Mouse (Mus musculus) neutrophil, adult 83 days (primary cell): ENCODE results near the gene Jam3. TPM values are rescaled to one million over a fixed set of nuclear protein-coding genes. Genes with fewer than 3 reads are reported as not detected.

Source experiments
- total RNA-seq, 2 experiments: library from RNA; stranded (reverse); gene quantifications; one replicate each; pipeline ENCODE4 v1.2.4; 2023

The Jam3 gene
- under 1 TPM in 1 of 2 experiments, not detected in 1; 0.26 TPM for total RNA-seq

GRCm38 (mm10) chr9:27154763-27155530, at the start of gene Jam3:
TSS of gene Jam3 (minus strand) at chr9:27155421.

Other genes starting within 250 kb of the Jam3 start
- not detected for gene Gm1110, start 232.3 kb downstream of the Jam3 start, total RNA-seq
- 10 to 100 TPM; 30.2 to 30.9 TPM for gene Acad8, start 155.9 kb downstream of the Jam3 start, total RNA-seq
- 10 to 100 TPM; 12.2 to 13.1 TPM for gene Thyn1, start 155.7 kb downstream of the Jam3 start, total RNA-seq
- gene Vps26b, start 125.4 kb downstream of the Jam3 start, total RNA-seq, result 10 to 100 TPM; 53.5 to 57.1 TPM
- 10 to 100 TPM; 42.8 to 47.3 TPM for gene Ncapd3, start 125.2 kb downstream of the Jam3 start, total RNA-seq
- gene Igsf9b, start 143.8 kb upstream of the Jam3 start, total RNA-seq, result not detected
- gene Spata19, start 241.4 kb upstream of the Jam3 start, total RNA-seq, result not detected